Mouse (Mus musculus): ENCODE measurements at regions not wholly inside any gene's neighbourhood (a gene's known extent, or its start where the extent isn't known, plus 50 kb on each side); places are given as distances from the start of the nearest gene placed in this dataset.

DNA sequence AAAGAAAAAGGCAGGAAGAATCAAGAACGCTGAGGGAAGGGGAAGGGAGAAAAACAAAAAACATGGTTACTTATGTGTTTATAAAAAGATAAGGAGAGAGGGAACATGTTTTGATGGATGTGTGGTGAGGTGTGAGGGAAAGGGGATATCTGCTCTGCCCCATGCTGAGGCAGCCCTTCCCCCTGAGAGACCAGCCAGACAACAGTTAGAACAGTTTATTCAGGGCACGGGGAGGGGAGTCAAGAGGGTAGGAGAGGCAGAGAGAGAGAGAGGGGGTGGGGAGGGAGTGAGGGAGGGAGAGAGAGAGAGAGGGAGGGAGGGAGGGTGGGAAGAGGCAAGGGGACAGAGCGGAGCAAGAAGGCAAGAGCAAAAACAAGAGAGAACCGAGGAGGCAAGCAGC is 354.2 kb downstream of the Cbln4 start:
- Histone ChIP-seq H3K4me1 (ENCODE audit: control insufficient read depth, insufficient read depth, low read length) (no peaks in the 10 kb centered on the region), H3K4me3 (replicated peaks; ENCODE audit: extremely low read depth, low read depth, low read length) (no peak overlapping the region)
- 39% methylated on average over 4 of the region's 4 CpGs for WGBS
- no peak for TF ChIP-seq POLR2A (IDR thresholded peaks at IDR 0.05; ENCODE audit: borderline replicate concordance, extremely low read depth, low read depth, low read length)
- no peak for TF ChIP-seq CTCF (IDR thresholded peaks at IDR 0.05; ENCODE audit: insufficient read depth, low read length)
- DNase-seq, result no peak

DNA sequence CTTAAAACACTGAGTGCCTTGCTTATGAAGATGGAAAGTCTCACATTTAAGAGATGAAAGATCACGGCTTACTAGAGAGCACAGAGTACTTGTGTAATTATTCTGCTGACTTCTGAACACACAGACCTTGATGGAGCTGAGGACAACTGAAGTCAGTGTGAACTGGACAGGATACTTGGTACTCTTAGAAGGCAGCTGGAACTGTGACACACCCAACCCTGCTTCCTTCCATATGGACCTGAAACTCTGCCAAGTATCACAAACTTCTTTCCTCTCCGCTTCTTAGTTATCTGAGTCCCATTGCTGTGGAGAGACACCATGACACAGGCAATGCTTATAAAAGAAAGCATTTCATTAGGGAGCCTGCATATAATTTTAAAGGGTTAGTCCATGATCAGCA is 365.3 kb downstream of the Cbln4 start:
- DNase-seq, result no peak
- 48% methylated on average over 2 of the region's 2 CpGs for WGBS

DNA sequence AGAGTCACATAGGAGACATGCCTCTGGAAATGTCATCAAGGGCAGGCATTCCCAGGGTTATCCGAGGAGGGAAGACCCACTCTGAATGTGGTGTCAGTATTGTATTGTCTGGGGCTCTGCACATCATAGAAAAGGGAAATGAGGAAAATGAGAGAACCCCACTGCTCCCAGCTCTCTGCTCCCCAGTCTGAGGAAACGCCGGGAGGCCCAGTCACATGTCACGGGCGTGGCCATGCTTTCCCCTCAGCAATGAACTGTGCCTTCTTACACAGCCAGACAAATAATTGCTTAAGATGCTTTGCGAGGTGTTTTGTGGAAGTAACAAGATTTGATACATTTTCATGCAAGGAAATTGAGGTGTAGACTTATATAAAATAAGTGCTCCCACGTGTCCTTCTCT is 366.1 kb downstream of the Cbln4 start:
- no peak for DNase-seq
- no peak overlapping the region for H3K4me3 ChIP-seq (replicated peaks; ENCODE audit: extremely low read depth, low read depth, low read length)
- H3K4me1 ChIP-seq (ENCODE audit: control insufficient read depth, insufficient read depth, low read length), result peaks cover 7% of the 10 kb centered on the region
- TF ChIP-seq POLR2A (IDR thresholded peaks at IDR 0.05; ENCODE audit: borderline replicate concordance, extremely low read depth, low read depth, low read length), result no peak
- TF ChIP-seq CTCF (IDR thresholded peaks at IDR 0.05; ENCODE audit: insufficient read depth, low read length), result no peak
- 61% methylated on average over 7 of the region's 7 CpGs for WGBS

More for the DNA sequence above, 365.3 kb downstream of the Cbln4 start:
- Histone ChIP-seq H3K4me3 (replicated peaks; ENCODE audit: extremely low read depth, low read depth, low read length) (no peak overlapping the region), H3K4me1 (ENCODE audit: control insufficient read depth, insufficient read depth, low read length) (peaks cover 7% of the 10 kb centered on the region)
- TF ChIP-seq CTCF (IDR thresholded peaks at IDR 0.05; ENCODE audit: insufficient read depth, low read length), result no peak
- no peak for TF ChIP-seq POLR2A (IDR thresholded peaks at IDR 0.05; ENCODE audit: borderline replicate concordance, extremely low read depth, low read depth, low read length)

DNA sequence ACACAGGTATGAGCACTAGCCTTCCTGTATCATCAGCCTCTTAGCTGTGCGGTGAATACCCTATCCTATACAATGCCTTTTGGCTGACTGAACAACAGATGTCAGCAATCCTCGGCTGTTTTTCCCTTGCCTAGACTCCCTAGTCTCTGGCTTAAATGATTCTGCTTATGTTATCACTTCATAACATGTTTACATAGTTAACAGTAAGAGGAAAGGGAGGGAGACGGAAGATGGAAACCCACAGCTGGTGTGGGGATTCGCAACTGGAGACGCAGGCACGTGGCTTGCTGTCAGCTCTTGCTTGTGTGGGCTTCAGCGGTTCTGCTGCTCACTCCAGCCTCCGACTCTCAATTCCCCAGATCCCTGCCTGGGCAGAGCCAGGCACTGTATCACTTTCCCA is 367.2 kb downstream of the Cbln4 start:
- no peak for TF ChIP-seq POLR2A (IDR thresholded peaks at IDR 0.05; ENCODE audit: borderline replicate concordance, extremely low read depth, low read depth, low read length)
- no peak for TF ChIP-seq CTCF (IDR thresholded peaks at IDR 0.05; ENCODE audit: insufficient read depth, low read length)
- Histone ChIP-seq H3K4me3 (replicated peaks; ENCODE audit: extremely low read depth, low read depth, low read length) (no peak overlapping the region), H3K4me1 (ENCODE audit: control insufficient read depth, insufficient read depth, low read length) (peaks cover 7% of the 10 kb centered on the region)
- 32% methylated on average over 8 of the region's 8 CpGs for WGBS
- no peak for DNase-seq

DNA sequence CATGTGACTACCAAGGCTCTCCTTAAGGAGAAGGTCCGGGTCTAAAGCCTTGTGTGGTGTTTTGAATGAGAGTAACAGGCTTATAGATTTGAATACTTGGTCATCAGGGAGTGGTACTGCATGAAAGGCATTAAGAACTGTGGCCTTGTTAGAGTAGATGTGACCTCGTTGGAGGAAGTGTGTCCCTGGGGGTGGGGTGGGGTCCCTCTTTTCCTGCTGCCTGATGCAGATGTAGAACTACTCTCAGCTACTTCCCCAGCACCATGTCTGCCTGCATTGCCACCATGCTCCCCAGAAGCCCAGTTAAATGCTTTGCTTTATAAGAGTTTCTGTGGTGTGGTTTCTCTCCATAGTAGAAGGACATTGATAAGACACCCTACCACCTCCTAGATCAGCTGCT is 367.9 kb downstream of the Cbln4 start:
- DNase-seq, result no peak
- peaks cover 7% of the 10 kb centered on the region for H3K4me1 ChIP-seq (ENCODE audit: control insufficient read depth, insufficient read depth, low read length)
- H3K4me3 ChIP-seq (replicated peaks; ENCODE audit: extremely low read depth, low read depth, low read length), result no peak overlapping the region
- 42% methylated on average over 2 of the region's 2 CpGs for WGBS
- no peak for TF ChIP-seq POLR2A (IDR thresholded peaks at IDR 0.05; ENCODE audit: borderline replicate concordance, extremely low read depth, low read depth, low read length)
- no peak for TF ChIP-seq CTCF (IDR thresholded peaks at IDR 0.05; ENCODE audit: insufficient read depth, low read length)

DNA sequence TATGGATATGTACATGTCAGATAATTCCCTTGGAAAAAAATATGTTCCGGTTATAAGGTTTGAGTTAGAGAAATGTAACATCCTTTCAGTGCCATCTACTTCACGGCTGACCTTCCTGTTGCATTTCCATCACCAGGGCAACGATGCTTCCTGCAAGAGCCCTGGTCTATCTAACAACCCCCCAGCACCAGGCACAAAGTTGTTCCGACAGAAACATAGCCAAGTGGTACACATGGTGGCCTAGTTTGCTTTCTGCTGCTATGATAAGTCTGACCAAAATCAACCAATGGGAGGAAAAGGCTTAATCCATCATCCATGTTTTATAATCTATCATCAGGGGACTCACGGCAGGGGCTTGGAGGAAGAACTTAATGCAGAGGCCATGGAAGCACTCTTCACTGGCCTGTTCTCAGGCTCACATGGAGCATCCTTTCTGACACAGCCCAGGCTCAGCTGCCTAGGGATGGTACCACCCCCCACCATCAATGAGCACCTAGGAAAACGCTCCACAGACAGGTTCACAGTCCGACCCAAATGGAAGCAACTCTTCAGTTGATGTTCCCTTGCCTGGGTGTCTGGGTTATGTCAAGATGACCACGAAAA is 372.2 kb downstream of the Cbln4 start:
- Histone ChIP-seq H3K4me3 (replicated peaks; ENCODE audit: extremely low read depth, low read depth, low read length) (no peak overlapping the region), H3K4me1 (ENCODE audit: control insufficient read depth, insufficient read depth, low read length) (peaks cover under 1% of the 10 kb centered on the region; the same call in 1 of the 2 replicates)
- WGBS, result 63% methylated on average over 8 of the region's 8 CpGs
- TF ChIP-seq POLR2A (IDR thresholded peaks at IDR 0.05; ENCODE audit: borderline replicate concordance, extremely low read depth, low read depth, low read length) (no peak), CTCF (IDR thresholded peaks at IDR 0.05; ENCODE audit: insufficient read depth, low read length) (no peak)
- no peak for DNase-seq

DNA sequence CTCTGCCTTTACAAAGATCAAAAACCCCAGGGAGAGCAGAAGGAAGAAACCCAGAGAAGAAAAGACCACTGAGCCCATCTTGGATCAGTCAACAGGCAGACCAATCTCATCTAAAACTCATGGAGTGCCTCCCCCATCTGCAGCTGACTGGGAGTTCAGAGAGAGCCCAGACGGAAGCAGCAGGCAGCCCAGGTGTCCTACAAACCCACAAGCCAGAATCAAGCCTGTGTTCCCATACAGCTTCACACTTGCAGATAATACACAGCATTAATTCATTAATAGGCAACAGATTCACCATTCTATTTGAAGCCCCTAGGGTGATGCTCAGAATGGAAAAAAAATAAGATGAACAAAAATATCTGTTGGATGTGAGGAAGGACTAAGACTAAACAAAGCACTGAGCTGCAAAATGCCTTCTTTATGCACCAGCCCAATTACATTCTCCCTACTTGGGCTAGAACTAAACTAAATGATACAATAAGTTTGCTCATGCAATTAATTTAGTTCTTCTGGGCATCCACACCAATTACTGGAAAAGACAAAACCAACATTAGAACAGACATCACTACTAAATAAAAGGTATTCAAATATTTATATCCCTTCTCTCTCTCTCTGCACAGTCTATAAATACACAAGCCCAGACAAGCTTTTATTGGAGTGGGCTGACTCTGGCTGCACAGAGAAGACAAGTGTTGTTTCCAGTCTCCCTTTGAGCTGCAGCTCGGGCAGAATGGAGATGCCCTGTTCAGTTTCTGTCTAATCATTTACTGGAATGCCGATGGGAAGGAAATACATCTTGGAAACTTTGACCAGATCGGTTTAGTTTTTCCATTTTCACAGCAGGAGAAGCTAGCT is 374.2 kb downstream of the Cbln4 start:
- Histone ChIP-seq H3K4me1 (ENCODE audit: control insufficient read depth, insufficient read depth, low read length) (no peaks in the 10 kb centered on the region), H3K4me3 (replicated peaks; ENCODE audit: extremely low read depth, low read depth, low read length) (no peak overlapping the region)
- no peak for DNase-seq
- 44% methylated on average over 4 of the region's 4 CpGs for WGBS
- no peak for TF ChIP-seq CTCF (IDR thresholded peaks at IDR 0.05; ENCODE audit: insufficient read depth, low read length)
- TF ChIP-seq POLR2A (IDR thresholded peaks at IDR 0.05; ENCODE audit: borderline replicate concordance, extremely low read depth, low read depth, low read length), result no peak

DNA sequence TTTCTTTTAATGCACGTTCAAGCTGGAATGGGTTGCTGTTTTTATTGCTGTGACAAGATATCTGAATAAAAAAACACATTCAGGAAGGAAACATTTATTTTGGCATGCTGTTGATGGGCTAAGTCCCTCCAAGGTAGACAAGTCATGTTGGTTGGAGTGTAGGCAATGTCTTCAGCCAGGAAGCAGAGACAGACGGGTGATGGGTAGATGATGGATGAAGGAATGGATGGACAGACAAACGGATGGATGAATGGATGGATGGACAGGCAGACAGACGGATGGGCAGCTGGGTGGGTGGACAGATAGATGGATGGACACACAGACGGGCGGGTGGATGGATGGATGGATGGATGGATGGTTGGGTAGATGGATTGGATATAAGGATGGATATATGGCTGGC is 380.7 kb downstream of the Cbln4 start:
- TF ChIP-seq POLR2A (IDR thresholded peaks at IDR 0.05; ENCODE audit: borderline replicate concordance, extremely low read depth, low read depth, low read length) (no peak), CTCF (IDR thresholded peaks at IDR 0.05; ENCODE audit: insufficient read depth, low read length) (no peak)
- peaks cover 6% of the 10 kb centered on the region; the same call in 1 of the 2 replicates for H3K4me1 ChIP-seq (ENCODE audit: control insufficient read depth, insufficient read depth, low read length)
- no peak for DNase-seq
- 74% methylated on average over 6 of the region's 6 CpGs for WGBS
- H3K4me3 ChIP-seq (replicated peaks; ENCODE audit: extremely low read depth, low read depth, low read length), result no peak overlapping the region

DNA sequence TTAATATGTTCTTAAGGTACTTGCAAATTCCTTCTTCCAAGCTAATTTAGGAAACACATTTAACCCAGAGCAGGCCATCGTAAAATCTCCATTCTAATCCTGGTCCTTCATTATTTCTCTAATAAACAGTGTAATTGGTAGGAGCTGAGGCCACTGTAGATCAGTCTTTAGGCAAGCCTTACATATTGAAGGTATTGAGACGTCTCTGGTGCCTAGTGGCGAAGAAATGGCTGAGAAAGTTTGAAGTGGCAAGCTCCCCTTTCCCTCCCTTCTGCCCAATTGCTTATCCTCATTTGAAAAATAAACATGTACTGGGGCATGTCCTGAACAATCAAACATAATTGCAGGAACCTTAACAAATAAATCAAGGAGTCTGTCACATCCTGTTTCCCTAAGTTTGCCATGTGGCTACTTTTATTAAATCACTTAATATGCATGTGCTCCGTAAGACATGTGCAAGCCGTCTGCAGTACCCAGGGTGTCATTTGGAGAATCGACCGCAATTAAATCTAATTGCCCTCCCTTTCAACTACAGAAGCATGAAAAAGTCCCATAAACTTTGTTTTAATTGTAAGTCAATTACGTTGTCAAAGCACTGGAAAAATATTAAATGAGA is 381.3 kb downstream of the Cbln4 start:
- DNase-seq, result no peak
- no peak overlapping the region for H3K4me3 ChIP-seq (replicated peaks; ENCODE audit: extremely low read depth, low read depth, low read length)
- WGBS, result 57% methylated on average over 8 of the region's 8 CpGs

More for the DNA sequence above, 381.3 kb downstream of the Cbln4 start:
- TF ChIP-seq POLR2A (IDR thresholded peaks at IDR 0.05; ENCODE audit: borderline replicate concordance, extremely low read depth, low read depth, low read length), result no peak
- TF ChIP-seq CTCF (IDR thresholded peaks at IDR 0.05; ENCODE audit: insufficient read depth, low read length), result no peak
- peaks cover 6% of the 10 kb centered on the region; the same call in 1 of the 2 replicates for H3K4me1 ChIP-seq (ENCODE audit: control insufficient read depth, insufficient read depth, low read length)

Data from lung, adult 2 months (tissue).